Mouse (Mus musculus) lung, adult 18-20 months (tissue): Measurements from ENCODE around the gene Nudt16.
"Not testable (repeated sequence)": the region's sequence is repeated elsewhere in the genome, so short reads cannot be mapped to it uniquely, and the experiment has no call there.

ENCODE experiments used
- DNase-seq, 2 experiments: peaks; one replicate each; pipeline ENCODE4 v3.0.0; 2022; ENCODE audit warnings: mixed read lengths in 2 of 2

The Nudt16 gene

DNA sequence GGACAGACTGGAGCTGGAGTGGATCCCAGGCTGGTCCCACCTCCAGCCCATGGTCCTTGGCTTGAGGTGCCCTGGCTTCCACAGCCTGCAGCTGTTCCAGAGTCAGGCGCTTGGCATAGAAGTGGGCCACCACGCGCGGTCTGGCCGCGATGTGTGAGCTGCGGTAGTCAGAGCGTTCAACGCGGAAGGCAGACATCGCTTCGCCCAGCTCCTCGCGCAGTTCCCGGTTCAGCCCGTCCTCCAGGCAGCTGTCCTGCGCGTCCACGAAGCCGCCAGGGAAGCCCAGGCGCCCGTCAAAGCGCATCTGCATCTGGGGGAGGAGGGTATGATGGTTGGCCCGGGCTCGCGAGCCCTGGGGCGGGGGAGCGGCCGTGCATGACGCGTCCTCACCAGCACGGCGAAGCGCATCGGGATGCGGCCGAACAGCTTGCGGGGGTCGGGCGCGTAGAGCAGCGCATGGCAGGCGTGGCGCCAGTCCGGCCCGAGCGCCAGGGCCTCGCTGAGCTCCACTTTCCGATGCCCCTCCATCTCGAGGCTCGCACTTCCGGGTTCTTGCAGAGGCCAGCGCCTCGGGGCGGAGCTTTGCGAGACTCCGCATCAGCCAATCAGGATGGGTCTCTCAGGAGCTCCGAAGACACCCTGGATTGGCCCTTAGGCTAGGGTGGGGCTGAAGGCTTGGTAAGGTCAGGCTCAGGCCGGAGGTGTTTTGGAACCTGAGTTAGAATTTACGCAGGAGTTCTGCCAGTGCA lies at the start of gene Nudt16:
Gene Nudt16, minus strand, starts transcription at position 572 of the 749 bp plus-strand sequence.
- peak; percentile 96 to 97 for DNase-seq

DNA sequence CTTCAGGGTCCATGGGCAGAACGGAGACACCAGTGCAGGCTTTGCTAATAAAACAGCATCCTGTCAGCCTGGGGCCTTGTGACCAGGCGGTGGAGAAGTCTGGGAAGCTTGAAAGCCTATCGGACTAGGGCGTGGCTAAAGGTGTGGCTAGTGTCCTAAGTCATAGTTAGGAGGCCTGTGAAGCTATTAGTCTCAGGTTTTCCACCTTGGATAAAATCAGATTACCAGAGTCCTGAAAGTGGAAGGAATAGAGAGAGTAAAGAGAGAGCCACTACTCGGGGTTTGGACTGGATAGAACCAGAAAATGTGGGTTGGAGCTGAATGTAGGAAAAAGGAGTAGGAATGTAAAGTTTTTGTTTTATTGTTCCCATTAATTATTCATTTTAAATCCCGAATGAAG lies 13.4 kb upstream of the Nudt16 start, which contains the start of gene 1700080E11Rik:
Gene 1700080E11Rik, minus strand, starts transcription at position 101 of the 400 bp plus-strand sequence.
- no peak for DNase-seq

DNA sequence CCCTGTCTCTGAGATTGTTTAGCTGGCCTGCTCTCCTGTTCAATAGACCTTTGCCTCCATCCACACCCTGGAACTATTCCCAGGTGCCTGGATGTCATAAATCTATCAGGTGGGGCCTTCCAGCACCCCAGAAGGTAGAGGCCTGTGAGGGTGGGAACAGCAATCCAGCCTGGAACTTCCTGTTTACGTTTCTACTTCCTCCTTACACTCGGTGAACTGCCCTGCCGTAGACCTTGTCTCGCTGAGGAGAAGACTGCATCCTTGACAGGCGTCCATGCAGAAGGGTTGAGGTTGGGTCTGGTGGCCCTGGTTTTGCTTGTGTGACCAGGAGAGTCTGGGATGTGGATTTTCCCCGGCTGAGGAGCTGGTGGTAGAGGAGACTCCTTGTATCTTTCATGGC lies 7.6 kb upstream of the Nudt16 start:
- no peak for DNase-seq

DNA sequence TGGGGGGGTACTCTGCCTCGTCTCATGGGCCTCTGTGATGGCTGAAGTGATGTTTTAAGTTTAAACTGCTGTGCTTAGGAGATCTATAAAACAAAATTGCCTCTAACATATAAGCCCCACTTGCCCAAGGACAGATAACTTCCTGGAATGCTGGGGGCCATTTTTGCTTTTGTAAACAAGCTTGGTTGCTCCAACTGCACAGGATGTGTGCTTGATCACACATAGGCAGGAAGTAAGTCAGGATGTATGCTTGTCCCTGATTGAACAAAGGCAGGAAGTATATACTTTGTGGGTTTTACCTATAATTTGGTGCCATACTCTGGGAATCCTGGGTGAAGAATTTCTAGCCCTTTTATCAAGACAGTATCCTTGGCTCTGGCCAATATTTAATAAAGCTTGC lies 4.8 kb upstream of the Nudt16 start:
- no peak for DNase-seq

DNA sequence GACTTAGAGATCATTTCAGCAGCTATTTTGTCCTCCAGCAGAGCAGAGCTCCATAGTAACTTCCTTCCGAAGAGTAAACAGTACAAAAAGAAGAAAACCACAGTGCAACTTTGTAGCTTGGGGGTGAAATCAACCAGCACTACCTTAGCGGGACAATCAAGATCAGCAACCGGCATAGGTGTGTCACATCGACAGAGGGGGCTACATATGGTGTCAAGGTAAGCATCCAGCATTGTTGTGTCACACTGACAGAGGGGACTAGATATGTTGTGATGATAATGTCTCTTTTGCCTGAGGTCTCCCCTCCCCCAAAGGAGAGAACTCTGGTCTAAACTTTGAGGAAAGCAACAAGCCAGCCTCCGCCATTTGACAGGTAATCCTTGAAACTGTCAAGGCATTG lies 2.9 kb upstream of the Nudt16 start:
- no peak for DNase-seq

DNA sequence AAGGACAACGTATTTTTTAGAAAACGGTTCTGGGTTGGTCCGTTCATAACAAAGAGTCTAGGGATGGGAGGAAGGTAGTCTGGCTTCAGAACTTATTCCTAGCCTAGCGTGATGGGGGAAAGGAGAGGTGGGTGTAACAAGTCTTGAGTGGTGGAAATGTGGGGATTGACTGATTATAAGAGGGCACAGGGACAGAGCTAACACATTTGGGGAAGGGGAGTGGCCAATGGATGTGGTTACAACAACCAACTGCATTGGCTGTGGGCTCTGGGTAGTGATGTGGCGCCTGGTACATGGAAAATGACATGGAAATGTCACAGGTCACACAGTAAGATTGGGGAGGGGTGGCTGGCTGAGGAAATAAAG lies 361 bp upstream of the Nudt16 start:
- DNase-seq, result no peak

DNA sequence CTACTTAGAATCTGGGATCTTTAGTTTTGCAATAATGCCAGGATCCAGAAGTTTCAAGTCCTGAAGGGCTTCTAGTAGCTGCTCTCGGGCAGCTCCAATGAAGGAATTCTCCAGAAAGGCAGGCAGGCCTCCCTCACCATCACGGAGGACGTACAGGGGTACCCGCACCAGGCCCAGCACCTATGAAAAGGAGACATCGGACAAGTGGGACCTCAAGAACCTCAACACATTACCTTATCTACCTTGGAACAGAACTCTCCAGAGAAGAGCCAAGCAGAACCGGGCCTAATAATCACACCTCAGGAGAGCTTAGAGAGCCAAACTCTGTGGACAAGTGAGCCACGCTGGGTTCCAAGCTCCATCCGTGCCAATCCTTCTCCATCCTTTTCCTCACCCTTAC lies 1.3 kb downstream of the Nudt16 start:
- DNase-seq, result no peak

DNA sequence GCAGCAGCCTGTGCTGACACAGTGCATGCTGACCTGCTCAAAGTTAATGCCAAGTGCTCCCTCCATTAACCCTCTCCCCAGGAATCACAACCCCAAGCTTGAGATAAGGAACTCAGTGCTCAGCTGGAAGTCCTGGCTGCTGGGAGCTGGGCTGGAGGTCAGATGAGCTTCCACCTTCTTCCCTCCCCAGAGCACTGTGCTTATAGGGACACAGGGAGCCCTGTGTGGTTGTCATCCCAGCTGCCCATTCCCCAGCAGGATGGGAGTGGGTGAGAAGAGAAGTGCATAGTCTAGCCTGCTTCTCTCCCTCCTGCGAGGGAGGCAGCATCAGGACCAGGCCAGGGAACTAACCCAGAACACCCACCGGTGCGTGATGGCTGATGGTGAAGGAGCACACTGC lies 6.4 kb downstream of the Nudt16 start:
- DNase-seq, result not testable (repeated sequence)

DNA sequence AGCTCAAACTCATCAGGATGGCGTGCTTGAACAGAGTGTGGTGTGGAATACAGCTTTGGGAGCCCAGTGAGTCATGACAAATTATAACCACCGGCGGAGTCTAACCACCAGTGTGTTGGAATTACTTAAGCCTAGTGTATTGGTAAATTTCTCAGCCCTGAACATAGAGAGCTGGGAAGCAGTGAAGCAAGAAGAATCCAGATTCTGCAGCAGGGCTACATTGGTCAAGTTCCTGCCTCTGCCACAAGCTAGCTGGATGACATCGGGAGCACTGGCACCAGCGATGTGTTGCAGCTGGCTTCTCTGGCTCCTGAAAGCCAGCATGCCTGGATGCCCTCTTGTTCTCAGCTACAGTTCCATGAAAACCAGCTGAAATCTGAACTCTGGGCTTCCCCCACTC lies 27.7 kb downstream of the Nudt16 start:
- DNase-seq, result no peak

DNA sequence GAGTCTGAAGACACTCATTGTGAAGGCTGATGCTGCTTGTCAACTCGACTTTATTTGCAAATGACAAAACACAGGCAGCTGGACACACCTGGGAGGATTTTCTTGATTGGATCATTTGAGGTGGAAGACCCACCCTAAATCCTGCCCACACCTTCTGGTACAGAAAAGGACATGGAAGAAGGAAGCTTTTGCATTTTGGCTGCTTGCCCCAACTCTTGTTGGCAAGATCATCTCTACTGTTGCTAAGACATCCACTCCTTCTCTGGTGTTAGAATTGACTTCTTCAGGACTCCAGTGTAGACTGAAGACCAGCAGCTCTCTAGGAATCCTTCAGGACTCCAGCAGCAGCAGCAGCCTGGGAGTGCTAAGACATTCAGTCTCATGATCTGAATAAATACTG lies 29.7 kb downstream of the Nudt16 start:
- no peak for DNase-seq

DNA sequence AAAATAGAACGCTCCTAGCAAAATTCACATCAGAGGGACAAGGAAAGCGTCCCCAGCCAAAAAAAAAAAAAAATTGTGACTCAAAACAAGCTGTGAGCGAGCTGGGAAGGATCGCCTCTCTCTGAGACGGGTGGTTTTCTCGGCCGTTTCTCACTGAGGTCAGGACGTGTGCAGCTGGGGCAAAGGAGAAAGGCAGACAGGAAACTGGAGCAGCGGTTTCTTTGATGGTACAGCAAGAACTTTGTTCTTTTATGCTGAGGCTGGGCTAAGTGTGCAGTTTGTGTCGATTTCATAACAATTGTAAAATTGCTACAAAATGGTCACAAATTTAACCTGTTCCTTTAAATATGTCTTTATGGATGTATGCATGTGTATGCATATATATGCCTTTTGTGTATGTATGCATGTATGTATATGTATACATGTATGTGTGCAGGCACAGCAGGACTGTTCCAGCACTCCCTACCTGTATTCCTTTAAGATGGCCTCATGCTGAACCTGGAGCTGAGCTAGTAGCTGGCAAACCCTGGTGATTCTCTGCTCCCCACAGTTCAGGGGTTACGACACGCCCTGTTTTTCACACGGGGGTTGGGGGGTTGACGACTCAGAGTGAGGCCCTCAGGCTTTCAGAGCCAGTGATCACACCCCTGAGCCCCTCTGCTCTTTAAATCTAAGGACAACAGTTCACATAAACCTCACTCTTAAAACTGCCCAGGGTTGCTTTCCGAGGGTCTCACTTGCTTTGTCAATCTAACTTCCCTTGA lies 30.6 kb downstream of the Nudt16 start:
- DNase-seq, result no peak

DNA sequence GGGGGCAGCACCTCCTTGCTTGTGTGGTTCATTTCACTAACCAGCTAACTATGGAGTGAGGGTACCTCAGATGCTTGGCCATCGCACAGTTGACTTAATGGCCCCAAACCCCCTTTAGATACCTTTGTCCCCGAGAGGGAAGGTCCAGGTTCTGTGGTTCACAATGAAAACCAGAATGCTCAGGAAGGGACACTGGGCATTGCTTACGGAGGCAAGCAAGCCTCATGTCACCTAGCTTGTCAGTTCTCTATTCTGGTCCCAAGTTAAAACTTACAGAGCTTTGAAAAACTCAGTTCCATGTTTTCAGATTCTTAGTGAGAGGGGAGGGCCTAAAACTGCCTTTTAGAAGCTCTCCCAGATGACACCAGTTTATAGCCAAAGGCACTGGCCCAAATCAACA lies 51.4 kb downstream of the Nudt16 start:
- DNase-seq, result no peak
